Mouse (Mus musculus) cortical plate, adult 2 months (tissue): ENCODE data around the gene Pik3c2b. TPM values are rescaled to one million over a fixed set of nuclear protein-coding genes. Genes with fewer than 3 reads are reported as not detected.
"Not testable (repeated sequence)": the region's sequence is repeated elsewhere in the genome, so short reads cannot be mapped to it uniquely, and the experiment has no call there.

Experiments used
- H3K27ac ChIP-seq: fragments of 200-500 bp; 2 replicates; pipeline ENCODE4 v1.5.1; 2012; ENCODE audit warnings: low read length, control low read depth, inconsistent platforms; ENCODE audit not compliant: insufficient read depth
- H3K4me1 ChIP-seq: fragments of 200-500 bp; 2 replicates; pipeline ENCODE4 v1.6.1; 2011; ENCODE audit warnings: low read length; ENCODE audit not compliant: control insufficient read depth, insufficient read depth
- H3K4me3 ChIP-seq: fragments of 200-500 bp; 2 replicates; pipeline ENCODE4 v1.5.1; 2011; ENCODE audit warnings: mild to moderate bottlenecking, low read length, control low read depth; ENCODE audit not compliant: insufficient read depth
- CTCF ChIP-seq: fragments of 200-500 bp; IDR thresholded peaks from 2 replicates; pipeline ENCODE4 v1.5.1; 2011; ENCODE audit warnings: mild to moderate bottlenecking, control low read depth, low read length; ENCODE audit not compliant: insufficient read depth; ENCODE audit errors: extremely low read depth
- POLR2A ChIP-seq: fragments of 200-500 bp; IDR thresholded peaks from 2 replicates; pipeline ENCODE4 v1.6.1; 2011; ENCODE audit warnings: mild to moderate bottlenecking, low read length, control low read depth; ENCODE audit not compliant: insufficient read depth; ENCODE audit errors: extremely low read depth
- polyA plus RNA-seq: library from polyadenylated mRNA; depleted of rRNA; stranded (reverse); fragments of >200 nt; gene quantifications from 2 replicates; pipeline ENCODE4 v1.2.3, GENCODE M21; 2012

The Pik3c2b gene
- polyA plus RNA-seq, 1 experiment, result 12.0 TPM

GRCm38 (mm10) chr1:133020137-133020894 is 25.2 kb upstream of the Pik3c2b start:
- peaks cover 1% of the 10 kb centered on the region; the same call in 1 of the 2 replicates for H3K4me1 ChIP-seq
- H3K27ac ChIP-seq, result no peak overlapping the region
- no peak for TF ChIP-seq CTCF
- no peak for TF ChIP-seq POLR2A
- no peak overlapping the region for H3K4me3 ChIP-seq

DNA sequence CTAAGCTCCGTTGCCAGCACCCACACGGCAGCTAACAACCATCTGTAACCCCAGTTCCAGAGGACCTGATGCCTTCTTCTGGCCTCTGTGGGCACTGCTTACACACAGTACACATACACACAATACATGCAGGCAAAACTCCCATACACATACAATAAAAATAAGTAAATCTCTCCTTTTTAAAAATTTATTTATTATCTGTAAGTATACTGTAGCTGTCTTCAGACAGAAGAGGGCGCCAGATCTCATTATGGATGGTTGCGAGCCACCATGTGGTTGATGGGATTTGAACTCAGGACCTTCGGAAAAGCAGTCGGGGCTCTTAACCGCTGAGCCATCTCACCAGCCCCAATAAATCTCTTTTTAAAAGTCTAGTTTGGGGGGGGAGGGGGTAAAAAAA is 24.1 kb upstream of the Pik3c2b start:
- TF ChIP-seq CTCF (no peak), POLR2A (no peak)
- peaks cover 1% of the 10 kb centered on the region; the same call in 1 of the 2 replicates for H3K4me1 ChIP-seq
- H3K4me3 ChIP-seq, result no peak overlapping the region
- H3K27ac ChIP-seq, result no peak overlapping the region

GRCm38 (mm10) chr1:133021971-133022370 is 23.5 kb upstream of the Pik3c2b start:
- H3K4me3 ChIP-seq, H3K4me1 ChIP-seq, H3K27ac ChIP-seq: not testable (repeated sequence)

DNA sequence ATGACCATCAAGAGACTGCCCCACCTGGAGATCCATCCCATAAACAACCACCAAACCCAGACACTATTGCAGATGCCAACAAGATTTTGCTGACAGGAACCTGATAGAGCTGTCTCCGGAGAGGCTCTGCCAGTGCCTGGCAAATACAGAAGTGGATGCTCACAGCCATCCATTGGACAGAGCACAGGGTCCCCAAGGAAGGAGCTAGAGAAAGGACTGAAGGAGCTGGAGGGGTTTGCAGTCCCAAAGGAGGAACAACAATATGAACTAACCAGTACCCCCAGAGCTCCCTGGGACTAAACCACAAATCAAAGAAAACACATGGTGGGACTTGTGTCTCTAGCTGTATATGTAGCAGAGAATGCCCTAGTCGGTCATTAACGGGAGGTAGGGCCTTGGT is 21.7 kb upstream of the Pik3c2b start:
- H3K4me3 ChIP-seq, H3K27ac ChIP-seq, H3K4me1 ChIP-seq: not testable (repeated sequence)

- H3K27ac ChIP-seq, result no peak overlapping the region
- peak overlapping the region; percentile 93 for H3K4me3 ChIP-seq
- TF ChIP-seq CTCF (no peak), POLR2A (no peak)
- peaks cover 1% of the 10 kb centered on the region; the same call in 1 of the 2 replicates for H3K4me1 ChIP-seq
Measured at GRCm38 (mm10) chr1:133024426-133024825, 21.0 kb upstream of the Pik3c2b start.

- peaks cover 1% of the 10 kb centered on the region; the same call in 1 of the 2 replicates for H3K4me1 ChIP-seq
- peak overlapping the region; percentile 93 for H3K4me3 ChIP-seq
- peak; percentile 47; the same call in 1 of the 2 replicates for TF ChIP-seq POLR2A
- TF ChIP-seq CTCF, result no peak
- H3K27ac ChIP-seq, result peak overlapping the region; percentile 79
Measured at GRCm38 (mm10) chr1:133025051-133025795, 20.2 kb upstream of the Pik3c2b start.

DNA sequence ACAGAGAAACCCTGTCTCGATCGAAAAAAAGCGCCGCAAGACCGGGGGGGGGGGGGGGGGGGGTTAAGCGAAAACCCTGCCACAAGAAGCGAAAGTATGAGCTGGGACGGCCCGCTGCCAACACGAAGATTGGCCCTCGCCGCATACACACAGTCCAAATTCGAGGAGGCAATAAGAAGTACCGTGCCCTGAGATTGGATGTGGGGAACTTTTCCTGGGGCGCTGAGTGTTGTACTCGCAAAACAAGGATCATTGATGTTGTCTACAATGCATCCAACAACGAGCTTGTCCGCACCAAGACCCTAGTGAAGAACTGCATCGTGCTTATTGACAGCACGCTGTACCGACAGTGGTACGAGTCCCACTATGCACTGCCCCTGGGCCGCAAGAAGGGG is 19.7 kb upstream of the Pik3c2b start:
- peak overlapping the region; percentile 93 for H3K4me3 ChIP-seq
- not testable (repeated sequence) for H3K4me1 ChIP-seq, H3K27ac ChIP-seq

DNA sequence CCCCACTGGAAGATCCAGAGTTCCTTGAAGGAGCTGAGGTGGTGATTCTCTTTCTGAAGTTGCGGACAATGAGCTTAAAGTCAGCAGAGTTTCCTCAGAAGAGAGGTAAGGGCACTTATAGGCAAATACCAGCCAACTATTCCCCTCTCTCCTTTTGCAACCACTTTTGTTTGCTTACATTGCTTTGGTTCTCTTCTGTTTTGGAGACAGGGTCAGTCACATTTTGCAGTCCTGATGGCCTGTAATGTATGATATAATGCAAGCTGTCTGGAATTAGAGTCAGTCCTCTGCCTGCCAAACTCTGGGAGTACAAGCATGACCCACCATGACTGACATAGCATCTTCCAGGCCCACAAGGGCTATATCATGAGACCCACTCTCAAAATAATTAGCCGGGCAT is 18.3 kb upstream of the Pik3c2b start:
- Histone ChIP-seq H3K27ac (no peak overlapping the region), H3K4me3 (no peak overlapping the region), H3K4me1 (peaks cover 1% of the 10 kb centered on the region; the same call in 1 of the 2 replicates)
- TF ChIP-seq POLR2A, result no peak
- no peak for TF ChIP-seq CTCF

GRCm38 (mm10) chr1:133027980-133028379 is 17.5 kb upstream of the Pik3c2b start:
- Histone ChIP-seq H3K4me1 (peaks cover 1% of the 10 kb centered on the region; the same call in 1 of the 2 replicates), H3K27ac (no peak overlapping the region), H3K4me3 (no peak overlapping the region)
- TF ChIP-seq CTCF (no peak), POLR2A (no peak)

GRCm38 (mm10) chr1:133029744-133030143 is 15.7 kb upstream of the Pik3c2b start:
- H3K27ac ChIP-seq, result no peak overlapping the region
- H3K4me3 ChIP-seq, result no peak overlapping the region
- no peak for TF ChIP-seq POLR2A
- TF ChIP-seq CTCF, result no peak
- no peaks in the 10 kb centered on the region for H3K4me1 ChIP-seq
